Mouse (Mus musculus): ENCODE measurements at regions not wholly inside any gene's neighbourhood (a gene's known extent, or its start where the extent isn't known, plus 50 kb on each side); places are given as distances from the start of the nearest gene placed in this dataset.

- H3K9me3 ChIP-seq (ENCODE audit: control insufficient read depth, low read length), result no peaks in the 10 kb centered on the region; the same call in 1 of the 2 replicates
- H3K4me2 ChIP-seq (ENCODE audit: low read depth), result no peak overlapping the region
- no peak overlapping the region for H3K9ac ChIP-seq (ENCODE audit: low read length)
- WGBS, result 62% methylated on average over 16 of the region's 16 CpGs
- no peak overlapping the region for H3K4me3 ChIP-seq (ENCODE audit: low read depth, low read length)
- no peak for ATAC-seq (ENCODE audit: insufficient read depth, low FRiP score, low TSS enrichment)
- DNase-seq (ENCODE audit: low spot score), result no peak
- no peaks in the 10 kb centered on the region for H3K36me3 ChIP-seq (ENCODE audit: control insufficient read depth, insufficient read depth, low read length)
- peaks cover 17% of the 10 kb centered on the region for H3K4me1 ChIP-seq (ENCODE audit: control insufficient read depth, insufficient read depth, low read length)
- H3K27ac ChIP-seq (ENCODE audit: low read depth, low read length), result no peak overlapping the region
- no peaks in the 10 kb centered on the region for H3K27me3 ChIP-seq (ENCODE audit: control insufficient read depth, insufficient read depth, low read length)
Measured at GRCm38 (mm10) chr7:37333451-37333850, 440.0 kb downstream of the Zfp536 start.

- H3K4me3 ChIP-seq (ENCODE audit: low read depth, low read length), result no peak overlapping the region
- H3K27ac ChIP-seq (ENCODE audit: low read depth, low read length), result no peak overlapping the region
- H3K36me3 ChIP-seq (ENCODE audit: control insufficient read depth, insufficient read depth, low read length), result no peaks in the 10 kb centered on the region
- DNase-seq (ENCODE audit: low spot score), result no peak
- no peak for ATAC-seq (ENCODE audit: insufficient read depth, low FRiP score, low TSS enrichment)
- no peak overlapping the region for H3K4me2 ChIP-seq (ENCODE audit: low read depth)
- H3K4me1 ChIP-seq (ENCODE audit: control insufficient read depth, insufficient read depth, low read length), result peaks cover 19% of the 10 kb centered on the region
- no peaks in the 10 kb centered on the region for H3K9me3 ChIP-seq (ENCODE audit: control insufficient read depth, low read length)
- no peak overlapping the region for H3K9ac ChIP-seq (ENCODE audit: low read length)
- WGBS, result 61% methylated on average over 7 of the region's 7 CpGs
- no peaks in the 10 kb centered on the region for H3K27me3 ChIP-seq (ENCODE audit: control insufficient read depth, insufficient read depth, low read length)
Measured at GRCm38 (mm10) chr7:37335212-37335611, 438.2 kb downstream of the Zfp536 start.

GRCm38 (mm10) chr7:37336171-37336850 lies 437.1 kb downstream of the Zfp536 start:
- Histone ChIP-seq H3K27ac (ENCODE audit: low read depth, low read length) (0 out of 2 replicates have a peak overlapping the region, but pooled peaks have one; percentile 15), H3K27me3 (ENCODE audit: control insufficient read depth, insufficient read depth, low read length) (no peaks in the 10 kb centered on the region), H3K4me1 (ENCODE audit: control insufficient read depth, insufficient read depth, low read length) (peaks cover 19% of the 10 kb centered on the region), H3K9me3 (ENCODE audit: control insufficient read depth, low read length) (no peaks in the 10 kb centered on the region), H3K4me2 (ENCODE audit: low read depth) (peak overlapping the region; percentile 43), H3K4me3 (ENCODE audit: low read depth, low read length) (no peak overlapping the region), H3K9ac (ENCODE audit: low read length) (no peak overlapping the region), H3K36me3 (ENCODE audit: control insufficient read depth, insufficient read depth, low read length) (no peaks in the 10 kb centered on the region)
- DNase-seq (ENCODE audit: low spot score), result no peak
- WGBS, result 20% methylated on average over 12 of the region's 12 CpGs
- ATAC-seq (ENCODE audit: insufficient read depth, low FRiP score, low TSS enrichment), result no peak

- ATAC-seq (ENCODE audit: insufficient read depth, low FRiP score, low TSS enrichment), result no peak
- H3K36me3 ChIP-seq (ENCODE audit: control insufficient read depth, insufficient read depth, low read length), result no peaks in the 10 kb centered on the region
- DNase-seq (ENCODE audit: low spot score), result peak; percentile 41
- peak overlapping the region; percentile 25; the same call in 1 of the 2 replicates for H3K4me3 ChIP-seq (ENCODE audit: low read depth, low read length)
- WGBS, result 7% methylated on average over 28 of the region's 28 CpGs
- H3K27me3 ChIP-seq (ENCODE audit: control insufficient read depth, insufficient read depth, low read length), result no peaks in the 10 kb centered on the region
- peak overlapping the region; percentile 36; the same call in 1 of the 2 replicates for H3K27ac ChIP-seq (ENCODE audit: low read depth, low read length)
- peak overlapping the region; percentile 43 for H3K4me2 ChIP-seq (ENCODE audit: low read depth)
- peaks cover 19% of the 10 kb centered on the region for H3K4me1 ChIP-seq (ENCODE audit: control insufficient read depth, insufficient read depth, low read length)
- H3K9me3 ChIP-seq (ENCODE audit: control insufficient read depth, low read length), result no peaks in the 10 kb centered on the region
- H3K9ac ChIP-seq (ENCODE audit: low read length), result peak overlapping the region; percentile 43
Measured at GRCm38 (mm10) chr7:37336851-37337531, 436.4 kb downstream of the Zfp536 start.

- ATAC-seq (ENCODE audit: insufficient read depth, low FRiP score, low TSS enrichment) (peak; percentile 45), DNase-seq (ENCODE audit: low spot score) (no peak)
- peak overlapping the region; percentile 22 for H3K4me2 ChIP-seq (ENCODE audit: low read depth)
- no peak overlapping the region; the same call in 1 of the 2 replicates for H3K9ac ChIP-seq (ENCODE audit: low read length)
- 36% methylated on average over 11 of the region's 11 CpGs for WGBS
- no peaks in the 10 kb centered on the region for H3K9me3 ChIP-seq (ENCODE audit: control insufficient read depth, low read length)
- no peak overlapping the region for H3K4me3 ChIP-seq (ENCODE audit: low read depth, low read length)
- no peaks in the 10 kb centered on the region for H3K36me3 ChIP-seq (ENCODE audit: control insufficient read depth, insufficient read depth, low read length)
- H3K27me3 ChIP-seq (ENCODE audit: control insufficient read depth, insufficient read depth, low read length), result no peaks in the 10 kb centered on the region
- 0 out of 2 replicates have a peak overlapping the region, but pooled peaks have one; percentile 36 for H3K27ac ChIP-seq (ENCODE audit: low read depth, low read length)
- peaks cover 23% of the 10 kb centered on the region for H3K4me1 ChIP-seq (ENCODE audit: control insufficient read depth, insufficient read depth, low read length)
Measured at GRCm38 (mm10) chr7:37337616-37338015, 435.8 kb downstream of the Zfp536 start.

- Histone ChIP-seq H3K27me3 (ENCODE audit: control insufficient read depth, insufficient read depth, low read length) (no peaks in the 10 kb centered on the region), H3K4me3 (ENCODE audit: low read depth, low read length) (no peak overlapping the region), H3K9me3 (ENCODE audit: control insufficient read depth, low read length) (no peaks in the 10 kb centered on the region), H3K4me1 (ENCODE audit: control insufficient read depth, insufficient read depth, low read length) (peaks cover 27% of the 10 kb centered on the region), H3K4me2 (ENCODE audit: low read depth) (peak overlapping the region; percentile 22), H3K9ac (ENCODE audit: low read length) (peak overlapping the region; percentile 6; the same call in 1 of the 2 replicates), H3K27ac (ENCODE audit: low read depth, low read length) (0 out of 2 replicates have a peak overlapping the region, but pooled peaks have one; percentile 46), H3K36me3 (ENCODE audit: control insufficient read depth, insufficient read depth, low read length) (no peaks in the 10 kb centered on the region)
- ATAC-seq (ENCODE audit: insufficient read depth, low FRiP score, low TSS enrichment) (peak; percentile 60), DNase-seq (ENCODE audit: low spot score) (peak; percentile 28)
- 9% methylated on average over 11 of the region's 11 CpGs for WGBS
Measured at GRCm38 (mm10) chr7:37338067-37338501, 435.4 kb downstream of the Zfp536 start.

- H3K4me1 ChIP-seq (ENCODE audit: control insufficient read depth, insufficient read depth, low read length), result peaks cover 28% of the 10 kb centered on the region
- H3K4me3 ChIP-seq (ENCODE audit: low read depth, low read length), result no peak overlapping the region; the same call in 1 of the 2 replicates
- H3K9ac ChIP-seq (ENCODE audit: low read length), result peak overlapping the region; percentile 40; the same call in 1 of the 2 replicates
- ATAC-seq (ENCODE audit: insufficient read depth, low FRiP score, low TSS enrichment), result no peak
- H3K36me3 ChIP-seq (ENCODE audit: control insufficient read depth, insufficient read depth, low read length), result no peaks in the 10 kb centered on the region
- peak; percentile 70 for DNase-seq (ENCODE audit: low spot score)
- 22% methylated on average over 11 of the region's 11 CpGs for WGBS
- H3K27ac ChIP-seq (ENCODE audit: low read depth, low read length), result no peak overlapping the region; the same call in 1 of the 2 replicates
- peak overlapping the region; percentile 52 for H3K4me2 ChIP-seq (ENCODE audit: low read depth)
- no peaks in the 10 kb centered on the region for H3K9me3 ChIP-seq (ENCODE audit: control insufficient read depth, low read length)
- no peaks in the 10 kb centered on the region for H3K27me3 ChIP-seq (ENCODE audit: control insufficient read depth, insufficient read depth, low read length)
Measured at GRCm38 (mm10) chr7:37342613-37343012, 430.8 kb downstream of the Zfp536 start.

GRCm38 (mm10) chr7:37343021-37343593 lies 430.3 kb downstream of the Zfp536 start:
- DNase-seq (ENCODE audit: low spot score) (peak; percentile 51), ATAC-seq (ENCODE audit: insufficient read depth, low FRiP score, low TSS enrichment) (no peak)
- peak overlapping the region; percentile 52 for H3K4me2 ChIP-seq (ENCODE audit: low read depth)
- peak overlapping the region; percentile 49; the same call in 1 of the 2 replicates for H3K9ac ChIP-seq (ENCODE audit: low read length)
- H3K27ac ChIP-seq (ENCODE audit: low read depth, low read length), result no peak overlapping the region
- H3K36me3 ChIP-seq (ENCODE audit: control insufficient read depth, insufficient read depth, low read length), result no peaks in the 10 kb centered on the region
- H3K27me3 ChIP-seq (ENCODE audit: control insufficient read depth, insufficient read depth, low read length), result no peaks in the 10 kb centered on the region
- H3K4me1 ChIP-seq (ENCODE audit: control insufficient read depth, insufficient read depth, low read length), result peaks cover 25% of the 10 kb centered on the region
- H3K9me3 ChIP-seq (ENCODE audit: control insufficient read depth, low read length), result no peaks in the 10 kb centered on the region
- peak overlapping the region; percentile 21 for H3K4me3 ChIP-seq (ENCODE audit: low read depth, low read length)
- 15% methylated on average over 23 of the region's 23 CpGs for WGBS

Data from neural tube, embryonic 11.5 days (tissue).